Mouse (Mus musculus) induced T-regulatory cell, adult 2 months (primary cell): ENCODE data around the gene Sh3bgrl3.
"Not testable (repeated sequence)": the region's sequence is repeated elsewhere in the genome, so short reads cannot be mapped to it uniquely, and the experiment has no call there.

Experiments
- DNase-seq: peaks from one replicate; pipeline ENCODE4 v3.0.0-alpha.2; 2012; ENCODE audit warnings: low read depth

The Sh3bgrl3 gene

GRCm38 (mm10) chr4:134128221-134128982, at the start of gene Sh3bgrl3:
Gene Sh3bgrl3 (minus strand): TSS chr4:134128789.
- peak; percentile 91 for DNase-seq

GRCm38 (mm10) chr4:134172391-134172790, 43.8 kb upstream of the Sh3bgrl3 start:
- no peak for DNase-seq

GRCm38 (mm10) chr4:134166906-134167305, 38.3 kb upstream of the Sh3bgrl3 start:
- DNase-seq = peak; percentile 69

GRCm38 (mm10) chr4:134165548-134166465, 37.2 kb upstream of the Sh3bgrl3 start:
- DNase-seq = peak; percentile 42

GRCm38 (mm10) chr4:134165024-134165423, 36.4 kb upstream of the Sh3bgrl3 start:
- DNase-seq = peak; percentile 47

GRCm38 (mm10) chr4:134164591-134164990, 36.0 kb upstream of the Sh3bgrl3 start:
- no peak for DNase-seq

GRCm38 (mm10) chr4:134160071-134160470, 31.5 kb upstream of the Sh3bgrl3 start:
- DNase-seq = peak; percentile 86

- DNase-seq = peak; percentile 46
These were observed 30.2 kb upstream of the Sh3bgrl3 start for GRCm38 (mm10) chr4:134158774-134159173.

GRCm38 (mm10) chr4:134157558-134157957, 29.0 kb upstream of the Sh3bgrl3 start:
- no peak for DNase-seq

- DNase-seq = no peak
These were observed 28.2 kb upstream of the Sh3bgrl3 start for GRCm38 (mm10) chr4:134156744-134157143.

- no peak for DNase-seq
These were observed 27.4 kb upstream of the Sh3bgrl3 start for GRCm38 (mm10) chr4:134155961-134156465.

- DNase-seq = no peak
These were observed 26.9 kb upstream of the Sh3bgrl3 start for GRCm38 (mm10) chr4:134155531-134155930.

- no peak for DNase-seq
These were observed 25.8 kb upstream of the Sh3bgrl3 start for GRCm38 (mm10) chr4:134154354-134154753.

GRCm38 (mm10) chr4:134153656-134154055, 25.1 kb upstream of the Sh3bgrl3 start:
- no peak for DNase-seq

GRCm38 (mm10) chr4:134152112-134152511, 23.5 kb upstream of the Sh3bgrl3 start:
- DNase-seq = no peak

- DNase-seq = no peak
These were observed 20.8 kb upstream of the Sh3bgrl3 start for GRCm38 (mm10) chr4:134149389-134149788.

- not testable (repeated sequence) for DNase-seq
These were observed 15.7 kb upstream of the Sh3bgrl3 start for GRCm38 (mm10) chr4:134144297-134144696.

GRCm38 (mm10) chr4:134138857-134139256, 10.3 kb upstream of the Sh3bgrl3 start:
- peak; percentile 37 for DNase-seq

- no peak for DNase-seq
These were observed 7.8 kb upstream of the Sh3bgrl3 start for GRCm38 (mm10) chr4:134136280-134136926.

- no peak for DNase-seq
These were observed 4.0 kb upstream of the Sh3bgrl3 start for GRCm38 (mm10) chr4:134132519-134133095.

- no peak for DNase-seq
These were observed 3.5 kb upstream of the Sh3bgrl3 start for GRCm38 (mm10) chr4:134132117-134132516.

GRCm38 (mm10) chr4:134129482-134129881, 893 bp upstream of the Sh3bgrl3 start:
- DNase-seq = peak; percentile 63
